Mouse (Mus musculus) layer of hippocampus, adult 18-20 months (tissue): ENCODE measurements around the gene Ltbr. TPM values are rescaled to one million over a fixed set of nuclear protein-coding genes. Genes with fewer than 3 reads are reported as not detected.
"Not testable (repeated sequence)": the region's sequence is repeated elsewhere in the genome, so short reads cannot be mapped to it uniquely, and the experiment has no call there.

ENCODE experiments used
- DNase-seq, 2 experiments: peaks; one replicate each; pipeline ENCODE4 v3.0.0; 2022; ENCODE audit warnings: low spot score in 2 of 2
- total RNA-seq, 2 experiments: library from RNA; stranded (reverse); gene quantifications; 2 replicates each; pipeline ENCODE4 v1.2.3; 2021

The Ltbr gene
- total RNA-seq, 2 experiments from 2014 or later = 6.5 to 7.4 TPM

GRCm38 (mm10) chr6:125312581-125313355 is 917 bp downstream of the Ltbr start:
- no peak for DNase-seq

GRCm38 (mm10) chr6:125312171-125312570 is 1.5 kb downstream of the Ltbr start:
- no peak for DNase-seq

GRCm38 (mm10) chr6:125309406-125309805 is 4.3 kb downstream of the Ltbr start:
- no peak for DNase-seq

GRCm38 (mm10) chr6:125308921-125309320 is 4.8 kb downstream of the Ltbr start:
- DNase-seq = no peak

- DNase-seq = no peak
These were observed 6.6 kb downstream of the Ltbr start for GRCm38 (mm10) chr6:125307091-125307490.

GRCm38 (mm10) chr6:125305465-125305864 is 8.2 kb downstream of the Ltbr start:
- DNase-seq = no peak

- DNase-seq = not testable (repeated sequence)
These were observed 9.3 kb downstream of the Ltbr start for GRCm38 (mm10) chr6:125304408-125304807.

GRCm38 (mm10) chr6:125303242-125303641 is 10.4 kb downstream of the Ltbr start:
- DNase-seq = no peak

- DNase-seq = no peak
These were observed 11.3 kb downstream of the Ltbr start for GRCm38 (mm10) chr6:125302231-125302982.

- no peak for DNase-seq
These were observed 12.7 kb downstream of the Ltbr start for GRCm38 (mm10) chr6:125300982-125301381.

- DNase-seq = no peak
These were observed 16.4 kb downstream of the Ltbr start for GRCm38 (mm10) chr6:125297149-125297820.

- DNase-seq = no peak
These were observed 19.6 kb downstream of the Ltbr start for GRCm38 (mm10) chr6:125294049-125294448.

GRCm38 (mm10) chr6:125292256-125292655 is 21.4 kb downstream of the Ltbr start:
- DNase-seq = no peak

GRCm38 (mm10) chr6:125291329-125291728 is 22.4 kb downstream of the Ltbr start:
- DNase-seq = peak; percentile 35 to 63

GRCm38 (mm10) chr6:125288730-125289129 is 25.0 kb downstream of the Ltbr start:
- DNase-seq = no peak

- DNase-seq = peak in 1 of 2 experiments; percentile 68
These were observed 26.7 kb downstream of the Ltbr start for GRCm38 (mm10) chr6:125286944-125287343.

- no peak for DNase-seq
These were observed 27.8 kb downstream of the Ltbr start, which contains the start of gene Tuba3a for GRCm38 (mm10) chr6:125285890-125286289. Gene Tuba3a (minus strand): TSS chr6:125286042.

- no peak for DNase-seq
These were observed 28.9 kb downstream of the Ltbr start for GRCm38 (mm10) chr6:125284751-125285150.

GRCm38 (mm10) chr6:125284250-125284649 is 29.4 kb downstream of the Ltbr start:
- DNase-seq = no peak

GRCm38 (mm10) chr6:125282721-125283120 is 31.0 kb downstream of the Ltbr start:
- DNase-seq = not testable (repeated sequence)

- DNase-seq = no peak
These were observed 34.0 kb downstream of the Ltbr start for GRCm38 (mm10) chr6:125279729-125280128.
